Mouse (Mus musculus) spleen, adult 2 months (tissue): ENCODE results near the gene Sh3yl1.

Experiments used
- CTCF ChIP-seq: fragments of 200-500 bp; IDR thresholded peaks from 2 replicates; pipeline ENCODE4 v1.5.1; 2011; ENCODE audit warnings: mild to moderate bottlenecking, inconsistent platforms; ENCODE audit not compliant: insufficient read depth, insufficient read length, insufficient replicate concordance; ENCODE audit errors: extremely low read depth
- POLR2A ChIP-seq: fragments of 200-500 bp; IDR thresholded peaks from 2 replicates; pipeline ENCODE4 v1.6.1; 2011; ENCODE audit warnings: low read depth, low read length, inconsistent platforms

DNA sequence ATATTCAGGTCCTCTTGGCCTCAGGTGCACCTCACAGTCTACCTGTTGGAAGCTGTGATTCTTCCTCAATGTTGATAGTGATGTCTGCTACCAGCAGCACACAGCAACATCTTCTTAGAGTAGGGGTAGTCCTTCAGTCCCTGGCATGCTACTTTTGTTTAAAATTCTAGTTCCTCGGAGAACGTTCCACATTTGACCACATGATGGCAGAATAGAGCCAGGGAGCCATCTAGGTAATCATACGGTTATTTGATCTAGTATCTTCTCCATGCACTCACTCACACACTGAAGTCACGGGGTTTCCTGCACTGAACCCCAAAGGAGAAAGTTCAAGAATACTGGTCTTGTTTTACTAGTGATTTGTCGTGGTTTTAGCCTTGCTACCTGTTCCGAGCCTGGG lies 96.7 kb downstream of the Sh3yl1 start:
- no peak for TF ChIP-seq CTCF
- no peak for TF ChIP-seq POLR2A
